Mouse (Mus musculus): Measurements from ENCODE around the gene Vegfd. TPM values are rescaled to one million over a fixed set of nuclear protein-coding genes. Genes with fewer than 3 reads are reported as not detected.

Vegfd gene
- polyA plus RNA-seq (2012; rRNA removed), result 1.3 and 2.2 TPM in 2 replicates

- DNase-seq (ENCODE audit: extremely low spot score in 1 of 2, low spot score in 1 of 2), result peak; percentile 28 to 57
These were observed at the start of gene Vegfd for GRCm38 (mm10) chrX:164373081-164373480. TSS of gene Vegfd (plus strand) at chrX:164373378.

GRCm38 (mm10) chrX:164323391-164323913 is 49.7 kb upstream of the Vegfd start:
- no peak for DNase-seq (ENCODE audit: extremely low spot score in 1 of 2, low spot score in 1 of 2)

- DNase-seq (ENCODE audit: extremely low spot score in 1 of 2, low spot score in 1 of 2), result no peak
These were observed 42.8 kb upstream of the Vegfd start for GRCm38 (mm10) chrX:164330351-164330750.

GRCm38 (mm10) chrX:164330766-164331165 is 42.4 kb upstream of the Vegfd start:
- DNase-seq (ENCODE audit: extremely low spot score in 1 of 2, low spot score in 1 of 2), result no peak

GRCm38 (mm10) chrX:164338591-164338990 is 34.6 kb upstream of the Vegfd start:
- DNase-seq (ENCODE audit: extremely low spot score in 1 of 2, low spot score in 1 of 2), result no peak

GRCm38 (mm10) chrX:164345359-164345938 is 27.7 kb upstream of the Vegfd start:
- DNase-seq (ENCODE audit: extremely low spot score in 1 of 2, low spot score in 1 of 2), result no peak

- no peak for DNase-seq (ENCODE audit: extremely low spot score in 1 of 2, low spot score in 1 of 2)
These were observed 24.2 kb upstream of the Vegfd start for GRCm38 (mm10) chrX:164348937-164349336.

GRCm38 (mm10) chrX:164365153-164365865 is 7.9 kb upstream of the Vegfd start:
- DNase-seq (ENCODE audit: extremely low spot score in 1 of 2, low spot score in 1 of 2), result no peak

- DNase-seq (ENCODE audit: extremely low spot score in 1 of 2, low spot score in 1 of 2), result no peak
These were observed 2.6 kb upstream of the Vegfd start for GRCm38 (mm10) chrX:164370576-164370975.

- no peak for DNase-seq (ENCODE audit: extremely low spot score in 1 of 2, low spot score in 1 of 2)
These were observed 1.4 kb downstream of the Vegfd start for GRCm38 (mm10) chrX:164374586-164374985.

- DNase-seq (ENCODE audit: extremely low spot score in 1 of 2, low spot score in 1 of 2), result no peak
These were observed 6.5 kb downstream of the Vegfd start for GRCm38 (mm10) chrX:164379721-164380120.

- peak; percentile 27 to 65 for DNase-seq (ENCODE audit: extremely low spot score in 1 of 2, low spot score in 1 of 2)
These were observed 8.6 kb downstream of the Vegfd start for GRCm38 (mm10) chrX:164381618-164382408.

- DNase-seq (ENCODE audit: extremely low spot score in 1 of 2, low spot score in 1 of 2), result no peak
These were observed 20.9 kb downstream of the Vegfd start for GRCm38 (mm10) chrX:164394091-164394490.

- DNase-seq (ENCODE audit: extremely low spot score in 1 of 2, low spot score in 1 of 2), result peak in 1 of 2 experiments; percentile 50
These were observed 25.3 kb downstream of the Vegfd start for GRCm38 (mm10) chrX:164398456-164398855.

- no peak for DNase-seq (ENCODE audit: extremely low spot score in 1 of 2, low spot score in 1 of 2)
These were observed 32.0 kb downstream of the Vegfd start for GRCm38 (mm10) chrX:164405080-164405649.

GRCm38 (mm10) chrX:164406133-164407022 is 33.2 kb downstream of the Vegfd start:
- DNase-seq (ENCODE audit: extremely low spot score in 1 of 2, low spot score in 1 of 2), result no peak

GRCm38 (mm10) chrX:164408301-164408927 is 35.2 kb downstream of the Vegfd start:
- no peak for DNase-seq (ENCODE audit: extremely low spot score in 1 of 2, low spot score in 1 of 2)

- DNase-seq (ENCODE audit: extremely low spot score in 1 of 2, low spot score in 1 of 2), result no peak
These were observed 37.4 kb downstream of the Vegfd start for GRCm38 (mm10) chrX:164410562-164410961.

GRCm38 (mm10) chrX:164416803-164417202 is 43.6 kb downstream of the Vegfd start:
- DNase-seq (ENCODE audit: extremely low spot score in 1 of 2, low spot score in 1 of 2), result no peak

All from frontal cortex, adult 2 months (tissue).